Mouse (Mus musculus): ENCODE results near the gene Hamp.
"Not testable (repeated sequence)": the region's sequence is repeated elsewhere in the genome, so short reads cannot be mapped to it uniquely, and the experiment has no call there.

Hamp gene

GRCm38 (mm10) chr7:30955584-30956356, 11.9 kb upstream of the Hamp start:
- DNase-seq, result peak; percentile 95

- DNase-seq, result no peak
These were observed 11.2 kb upstream of the Hamp start for GRCm38 (mm10) chr7:30954971-30955520.

- DNase-seq, result no peak
These were observed 10.2 kb upstream of the Hamp start for GRCm38 (mm10) chr7:30954036-30954435.

GRCm38 (mm10) chr7:30953459-30953858, 9.6 kb upstream of the Hamp start:
- DNase-seq, result no peak

- no peak for DNase-seq
These were observed 8.8 kb upstream of the Hamp start for GRCm38 (mm10) chr7:30952441-30953265.

- not testable (repeated sequence) for DNase-seq
These were observed 6.1 kb upstream of the Hamp start for GRCm38 (mm10) chr7:30949902-30950301.

- no peak for DNase-seq
These were observed 2.0 kb upstream of the Hamp start for GRCm38 (mm10) chr7:30945876-30946275.

- DNase-seq, result not testable (repeated sequence)
These were observed 1.6 kb upstream of the Hamp start for GRCm38 (mm10) chr7:30945466-30945865.

GRCm38 (mm10) chr7:30944706-30945105, 874 bp upstream of the Hamp start:
- DNase-seq, result not testable (repeated sequence)

GRCm38 (mm10) chr7:30942365-30942764, 1.5 kb downstream of the Hamp start:
- DNase-seq, result not testable (repeated sequence)

- DNase-seq, result not testable (repeated sequence)
These were observed 3.8 kb downstream of the Hamp start for GRCm38 (mm10) chr7:30940070-30940469.

- not testable (repeated sequence) for DNase-seq
These were observed 8.3 kb downstream of the Hamp start for GRCm38 (mm10) chr7:30935422-30936099.

- not testable (repeated sequence) for DNase-seq
These were observed 19.3 kb downstream of the Hamp start, which contains the start of gene Hamp2 for GRCm38 (mm10) chr7:30924581-30924980. Gene Hamp2 (minus strand): TSS chr7:30924681.

GRCm38 (mm10) chr7:30924071-30924470, 19.8 kb downstream of the Hamp start:
- no peak for DNase-seq

- DNase-seq, result not testable (repeated sequence)
These were observed 21.3 kb downstream of the Hamp start for GRCm38 (mm10) chr7:30922490-30922889.

GRCm38 (mm10) chr7:30920217-30920616, 23.6 kb downstream of the Hamp start:
- DNase-seq, result no peak

GRCm38 (mm10) chr7:30917219-30917618, 26.6 kb downstream of the Hamp start:
- DNase-seq, result no peak

- no peak for DNase-seq
These were observed 27.1 kb downstream of the Hamp start for GRCm38 (mm10) chr7:30916713-30917112.

GRCm38 (mm10) chr7:30914732-30915131, 29.1 kb downstream of the Hamp start, which contains the start of gene Mag:
Gene Mag (minus strand): TSS chr7:30914873.
- no peak for DNase-seq

GRCm38 (mm10) chr7:30909773-30910172, 34.1 kb downstream of the Hamp start:
- DNase-seq, result no peak

- DNase-seq, result no peak
These were observed 34.8 kb downstream of the Hamp start for GRCm38 (mm10) chr7:30908992-30909431.

GRCm38 (mm10) chr7:30908277-30908991, 35.4 kb downstream of the Hamp start:
- DNase-seq, result peak; percentile 62

Measured in kidney, postnatal 10 days (tissue).